Mouse (Mus musculus) limb, embryonic 15.5 days (tissue): Measurements from ENCODE around the gene She. TPM values are rescaled to one million over a fixed set of nuclear protein-coding genes. Genes with fewer than 3 reads are reported as not detected.

ENCODE experiments used
- ATAC-seq: fragments of 200-750 bp; cut with Nextera tagmentation; 2 replicates; pipeline ENCODE4 v1.8.0; 2017; ENCODE audit warnings: low read depth, moderate TSS enrichment; ENCODE audit not compliant: insufficient number of reproducible peaks, low FRiP score, low TSS enrichment
- H3K27ac ChIP-seq: fragments of 300-500 bp; sonication (generic); 2 replicates; pipeline ENCODE4 v1.5.1; 2015; ENCODE audit warnings: moderate library complexity, mild to moderate bottlenecking, inconsistent platforms
- H3K27me3 ChIP-seq: fragments of 300-500 bp; sonication (generic); 2 replicates; pipeline ENCODE4 v1.6.1; 2015; ENCODE audit warnings: inconsistent platforms
- H3K36me3 ChIP-seq: fragments of 300-500 bp; sonication (generic); 2 replicates; pipeline ENCODE4 v1.6.1; 2015; ENCODE audit warnings: inconsistent platforms
- H3K4me1 ChIP-seq: fragments of 300-500 bp; sonication (generic); 2 replicates; pipeline ENCODE4 v1.6.1; 2015; ENCODE audit warnings: inconsistent platforms
- H3K4me2 ChIP-seq: fragments of 300-500 bp; sonication (generic); 2 replicates; pipeline ENCODE4 v1.6.1; 2015; ENCODE audit warnings: mild to moderate bottlenecking, inconsistent platforms
- H3K4me3 ChIP-seq: fragments of 300-500 bp; sonication (generic); 2 replicates; pipeline ENCODE4 v1.5.1; 2015; ENCODE audit warnings: mild to moderate bottlenecking, inconsistent platforms
- H3K9ac ChIP-seq: fragments of 300-500 bp; sonication (generic); 2 replicates; pipeline ENCODE4 v1.6.1; 2015; ENCODE audit warnings: inconsistent platforms
- H3K9me3 ChIP-seq: fragments of 300-500 bp; sonication (generic); 2 replicates; pipeline ENCODE4 v1.6.1; 2016; ENCODE audit warnings: inconsistent platforms
- WGBS: fragments of 180-500 bp; shearing (Covaris S2); methylation state at CpG from one replicate; pipeline ENCODE4 v1.1.7; 2015; 5-methylcytosine and 5-hydroxymethylcytosine counted together
- polyA plus RNA-seq: library from polyadenylated mRNA; unstranded; fragments of >200 nt; fragmentation: Nextera tagmentation; extraction: Ambion mirVana; gene quantifications from 2 replicates; pipeline ENCODE4 v1.2.1, GENCODE M21; 2015

The She gene
- polyA plus RNA-seq, 1 experiment from 2014 or later, result 3.9 TPM

DNA sequence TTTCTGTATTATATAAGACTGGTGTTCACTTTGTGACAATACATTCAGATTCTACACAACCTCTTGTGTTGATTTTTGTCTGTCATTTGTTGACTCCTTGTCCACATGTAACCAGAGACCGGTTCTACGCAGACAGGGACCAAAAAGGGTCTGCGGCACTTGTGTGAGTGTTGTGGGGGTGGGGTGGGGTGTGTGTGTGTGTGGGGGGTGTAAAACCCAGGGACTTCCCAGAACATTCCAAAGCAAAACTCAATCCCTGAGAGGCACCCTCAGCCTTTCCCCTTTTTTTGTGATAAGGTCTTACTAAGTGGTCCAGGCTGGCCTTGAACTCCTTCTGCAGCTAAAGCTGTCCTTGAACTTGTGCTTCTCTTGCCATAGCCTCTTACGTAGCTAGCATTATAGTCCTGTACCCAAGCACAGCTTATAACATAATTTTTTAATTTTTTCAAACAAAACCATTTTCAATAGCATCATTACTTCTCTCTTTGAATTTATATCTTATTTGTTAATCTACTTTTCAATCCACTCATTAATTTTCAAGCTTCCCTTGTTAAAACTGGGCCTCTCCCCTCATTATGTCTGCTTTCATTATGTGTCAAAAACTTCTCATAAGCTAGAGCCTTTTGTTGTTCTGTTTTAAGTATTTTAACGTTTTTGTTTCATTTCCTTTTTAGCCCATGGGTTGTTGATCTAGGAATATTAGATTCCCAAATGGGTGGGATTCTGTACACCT, 30.2 kb upstream of the She start:
- 63% methylated on average over 5 of the region's 5 CpGs for WGBS
- Histone ChIP-seq H3K27me3 (no peaks in the 10 kb centered on the region), H3K27ac (no peak overlapping the region), H3K9ac (no peak overlapping the region), H3K36me3 (no peaks in the 10 kb centered on the region), H3K4me1 (peaks cover 4% of the 10 kb centered on the region), H3K9me3 (no peaks in the 10 kb centered on the region), H3K4me3 (no peak overlapping the region), H3K4me2 (no peak overlapping the region)
- no peak for ATAC-seq

DNA sequence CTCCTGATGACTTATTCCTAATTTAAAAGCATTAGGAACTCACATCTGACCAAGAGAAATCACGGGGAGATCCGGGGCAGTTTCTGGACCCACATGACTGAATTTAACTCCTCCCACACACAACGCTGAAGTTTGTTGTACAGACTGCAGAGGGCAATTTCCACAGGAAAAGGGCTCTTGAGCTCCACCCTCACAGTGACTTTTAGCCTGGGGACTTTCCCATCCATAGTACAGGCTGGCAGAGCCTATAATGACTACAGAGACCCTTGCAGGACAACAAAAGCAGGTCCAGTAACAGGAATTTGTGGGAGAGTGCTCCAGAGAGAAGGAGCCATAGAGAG, 29.7 kb upstream of the She start:
- no peak overlapping the region for H3K27ac ChIP-seq
- no peaks in the 10 kb centered on the region for H3K36me3 ChIP-seq
- no peak for ATAC-seq
- WGBS, result 10% methylated on average over 3 of the region's 3 CpGs
- no peak overlapping the region for H3K4me3 ChIP-seq
- H3K9me3 ChIP-seq, result no peaks in the 10 kb centered on the region
- H3K9ac ChIP-seq, result no peak overlapping the region
- H3K4me2 ChIP-seq, result no peak overlapping the region
- no peaks in the 10 kb centered on the region for H3K27me3 ChIP-seq
- H3K4me1 ChIP-seq, result peaks cover 4% of the 10 kb centered on the region

DNA sequence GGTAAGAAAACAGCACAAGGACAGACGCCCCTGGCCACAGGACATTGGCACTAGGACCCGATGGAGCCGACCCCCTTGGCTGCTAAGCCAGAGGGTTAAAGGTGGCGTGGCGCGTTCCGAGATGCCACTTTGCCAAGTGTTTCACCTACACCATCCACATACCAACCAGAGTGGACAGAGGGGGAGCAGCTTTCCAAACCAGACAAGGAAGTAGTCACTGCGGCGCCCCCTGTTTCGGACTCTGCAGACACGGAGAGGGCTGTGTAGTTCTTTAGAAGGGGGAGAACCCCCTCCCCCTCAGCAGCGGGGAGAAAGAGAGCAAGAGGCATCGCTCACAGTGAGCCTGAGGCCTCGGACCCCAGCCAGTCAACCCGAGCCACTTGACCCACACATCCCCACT, 28.3 kb upstream of the She start:
- H3K9ac ChIP-seq, result no peak overlapping the region
- no peaks in the 10 kb centered on the region for H3K9me3 ChIP-seq
- peaks cover 4% of the 10 kb centered on the region for H3K4me1 ChIP-seq
- no peak for ATAC-seq
- H3K27ac ChIP-seq, result no peak overlapping the region
- WGBS, result 78% methylated on average over 15 of the region's 15 CpGs
- H3K4me3 ChIP-seq, result no peak overlapping the region
- H3K27me3 ChIP-seq, result no peaks in the 10 kb centered on the region
- H3K4me2 ChIP-seq, result no peak overlapping the region
- H3K36me3 ChIP-seq, result no peaks in the 10 kb centered on the region

DNA sequence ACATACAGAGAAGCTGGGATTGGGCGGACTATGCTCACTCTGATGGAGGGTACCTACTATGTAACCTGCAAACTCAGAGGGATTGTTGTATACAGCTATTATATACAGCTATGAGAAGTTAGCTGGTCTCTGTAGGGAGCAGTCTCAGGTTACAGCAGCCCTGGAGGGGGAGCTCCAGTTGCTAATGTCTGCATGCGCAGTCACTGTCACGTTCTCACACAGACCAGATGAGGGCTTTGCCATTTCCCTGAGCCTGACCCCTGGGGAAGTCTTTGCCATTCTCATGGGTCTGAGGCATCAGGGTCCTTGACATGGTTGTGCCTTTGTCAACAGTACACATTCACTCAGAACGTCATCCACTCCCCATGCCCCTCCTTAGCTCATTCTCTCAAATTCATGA, 26.0 kb upstream of the She start:
- no peak for ATAC-seq
- 57% methylated on average over 4 of the region's 4 CpGs for WGBS
- H3K27me3 ChIP-seq, result no peaks in the 10 kb centered on the region
- no peak overlapping the region for H3K4me3 ChIP-seq
- H3K4me1 ChIP-seq, result no peaks in the 10 kb centered on the region
- no peak overlapping the region for H3K9ac ChIP-seq
- H3K4me2 ChIP-seq, result no peak overlapping the region
- H3K27ac ChIP-seq, result no peak overlapping the region
- no peaks in the 10 kb centered on the region for H3K36me3 ChIP-seq
- H3K9me3 ChIP-seq, result no peaks in the 10 kb centered on the region

DNA sequence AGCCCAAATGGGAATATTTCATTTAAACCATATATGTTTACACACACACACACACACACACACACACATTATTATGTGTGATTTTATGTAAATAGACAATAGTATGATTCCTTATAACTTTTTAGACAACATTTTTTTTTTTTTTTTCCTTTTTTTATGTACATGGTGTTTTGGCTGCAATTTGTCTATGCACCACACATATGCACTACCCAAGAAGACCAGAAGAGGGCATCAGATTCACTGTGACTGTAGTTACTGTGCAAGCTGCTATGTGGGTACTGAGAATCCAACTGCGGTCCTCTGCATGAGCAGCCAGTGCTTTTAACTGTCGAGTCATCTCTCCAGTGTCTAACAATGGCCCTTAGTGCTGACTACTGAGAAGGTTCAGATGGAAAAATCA, 24.4 kb upstream of the She start:
- H3K36me3 ChIP-seq, result no peaks in the 10 kb centered on the region
- no peak overlapping the region for H3K27ac ChIP-seq
- no peak overlapping the region for H3K9ac ChIP-seq
- no peak overlapping the region for H3K4me2 ChIP-seq
- no peak overlapping the region for H3K4me3 ChIP-seq
- H3K9me3 ChIP-seq, result no peaks in the 10 kb centered on the region
- H3K27me3 ChIP-seq, result no peaks in the 10 kb centered on the region
- 90% methylated on average over 2 of the region's 2 CpGs for WGBS
- no peak for ATAC-seq
- no peaks in the 10 kb centered on the region for H3K4me1 ChIP-seq

DNA sequence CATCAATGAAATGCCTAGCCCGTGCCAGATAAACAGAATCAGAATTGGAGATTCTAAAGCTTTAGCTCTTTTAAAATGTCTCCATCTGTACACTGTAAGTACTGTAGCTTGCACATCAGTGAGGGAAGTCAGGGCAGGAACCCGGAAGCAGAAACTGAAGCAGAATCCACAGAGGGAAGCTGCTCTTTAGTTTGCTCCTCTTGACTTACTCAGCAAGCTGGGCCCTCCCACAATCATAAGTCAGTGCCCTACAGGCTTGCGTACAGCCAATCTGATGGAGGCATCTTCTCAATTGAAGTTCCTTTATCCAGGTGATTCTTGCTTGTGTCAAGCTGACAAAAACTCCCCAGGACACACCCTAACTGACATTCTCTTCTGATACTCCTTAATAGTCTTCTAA, 24.0 kb upstream of the She start:
- no peaks in the 10 kb centered on the region for H3K36me3 ChIP-seq
- no peaks in the 10 kb centered on the region for H3K9me3 ChIP-seq
- H3K4me2 ChIP-seq, result no peak overlapping the region
- no peaks in the 10 kb centered on the region for H3K27me3 ChIP-seq
- no peak overlapping the region for H3K4me3 ChIP-seq
- no peak for ATAC-seq
- H3K9ac ChIP-seq, result no peak overlapping the region
- H3K4me1 ChIP-seq, result no peaks in the 10 kb centered on the region
- H3K27ac ChIP-seq, result no peak overlapping the region
- WGBS, result 92% methylated on average over 3 of the region's 3 CpGs

DNA sequence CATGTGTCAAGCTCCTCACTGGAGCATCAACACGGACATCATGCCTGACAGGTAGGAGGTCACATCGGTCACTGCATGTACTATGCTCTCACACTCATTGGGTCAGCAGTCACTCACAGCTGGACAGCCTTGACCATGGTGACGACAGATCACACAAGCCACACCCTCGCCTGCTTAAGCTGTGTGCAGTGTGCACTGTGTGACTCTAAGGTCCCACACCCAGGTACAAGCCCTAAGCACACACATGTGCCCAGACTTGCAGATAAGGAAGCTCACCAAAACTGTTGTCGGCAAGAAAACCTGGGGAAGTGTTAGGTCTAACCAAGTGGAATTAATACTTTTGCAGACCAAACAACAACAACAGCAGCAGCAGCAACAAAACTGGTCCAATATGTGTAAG, 23.3 kb upstream of the She start:
- H3K9me3 ChIP-seq, result no peaks in the 10 kb centered on the region
- H3K4me3 ChIP-seq, result no peak overlapping the region
- no peaks in the 10 kb centered on the region for H3K4me1 ChIP-seq
- ATAC-seq, result no peak
- H3K4me2 ChIP-seq, result no peak overlapping the region
- no peaks in the 10 kb centered on the region for H3K36me3 ChIP-seq
- 68% methylated on average over 5 of the region's 5 CpGs for WGBS
- H3K27me3 ChIP-seq, result no peaks in the 10 kb centered on the region; the same call in 1 of the 2 replicates
- no peak overlapping the region for H3K9ac ChIP-seq
- H3K27ac ChIP-seq, result no peak overlapping the region

DNA sequence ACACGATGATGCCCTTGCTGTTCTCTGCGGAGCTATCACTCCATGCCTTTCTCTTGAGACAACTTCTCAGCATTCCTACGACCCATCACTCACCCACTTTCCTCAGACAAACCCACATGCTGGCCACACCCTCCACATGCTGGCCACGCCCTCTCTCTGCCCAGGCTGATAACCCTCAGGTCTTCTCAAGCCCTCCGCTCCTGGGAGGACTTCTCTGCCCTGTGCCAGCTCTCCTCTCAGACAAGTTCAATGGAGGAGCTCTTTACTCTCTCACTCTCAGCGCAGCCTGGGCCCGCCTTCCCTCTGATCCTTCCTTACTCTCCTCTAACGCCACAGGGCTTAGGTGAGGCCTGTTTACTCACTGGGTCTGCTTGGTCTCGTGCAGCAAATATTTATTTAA, 22.5 kb upstream of the She start:
- Histone ChIP-seq H3K27ac (no peak overlapping the region), H3K4me2 (no peak overlapping the region)
- WGBS, result 41% methylated on average over 9 of the region's 9 CpGs

DNA sequence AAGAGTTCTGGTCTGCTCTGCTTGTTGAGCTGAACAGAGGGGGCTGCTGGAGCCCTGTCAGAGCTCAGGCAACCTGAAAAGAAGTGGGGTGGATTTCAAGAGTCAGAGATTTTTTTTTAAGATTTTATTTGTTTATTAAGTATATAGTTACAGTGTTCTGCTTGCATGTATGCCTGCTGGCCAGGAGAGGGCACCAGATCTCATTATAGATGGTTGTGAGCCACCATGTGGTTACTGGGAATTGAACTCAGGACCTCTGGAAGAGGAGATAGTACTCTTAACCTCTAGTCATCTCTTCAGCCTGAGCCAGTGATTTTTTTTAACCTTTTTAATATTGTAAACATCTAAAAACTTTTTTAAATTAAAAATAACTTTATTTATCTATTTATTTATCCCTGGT, 20.3 kb upstream of the She start:
- Histone ChIP-seq H3K27me3 (peaks cover 4% of the 10 kb centered on the region; the same call in 1 of the 2 replicates), H3K4me2 (no peak overlapping the region), H3K27ac (no peak overlapping the region), H3K36me3 (no peaks in the 10 kb centered on the region), H3K9me3 (no peaks in the 10 kb centered on the region), H3K4me1 (no peaks in the 10 kb centered on the region), H3K4me3 (no peak overlapping the region), H3K9ac (no peak overlapping the region)
- no peak for ATAC-seq

More for the DNA sequence above, 22.5 kb upstream of the She start:
- no peaks in the 10 kb centered on the region for H3K9me3 ChIP-seq
- peaks cover 4% of the 10 kb centered on the region; the same call in 1 of the 2 replicates for H3K27me3 ChIP-seq
- H3K9ac ChIP-seq, result no peak overlapping the region
- H3K36me3 ChIP-seq, result no peaks in the 10 kb centered on the region
- no peak for ATAC-seq
- H3K4me1 ChIP-seq, result no peaks in the 10 kb centered on the region
- no peak overlapping the region for H3K4me3 ChIP-seq

DNA sequence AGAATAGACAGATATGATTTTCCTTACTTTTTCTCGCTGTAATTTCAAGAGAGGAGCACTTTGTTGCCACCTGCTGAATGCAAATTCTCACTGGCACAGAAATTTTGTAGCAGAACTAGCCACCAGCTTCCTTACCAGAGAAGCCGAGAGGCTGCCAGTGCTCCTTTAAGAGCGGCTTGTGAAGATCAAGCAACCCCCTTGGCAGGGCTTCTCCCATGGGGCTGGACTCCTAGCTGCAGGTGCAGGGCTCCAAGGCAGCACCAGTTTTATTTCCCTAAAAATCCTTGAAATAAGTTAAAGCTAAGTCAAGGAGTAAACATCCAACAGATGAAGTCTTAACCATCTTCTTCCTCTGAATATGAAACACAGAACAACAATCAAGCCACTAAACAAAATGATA, 19.0 kb upstream of the She start:
- WGBS, result 67% methylated on average over 3 of the region's 3 CpGs
- H3K27me3 ChIP-seq, result peaks cover 4% of the 10 kb centered on the region; the same call in 1 of the 2 replicates
- ATAC-seq, result no peak
- no peak overlapping the region for H3K9ac ChIP-seq
- no peaks in the 10 kb centered on the region for H3K9me3 ChIP-seq
- no peak overlapping the region for H3K27ac ChIP-seq
- H3K4me2 ChIP-seq, result no peak overlapping the region
- H3K36me3 ChIP-seq, result no peaks in the 10 kb centered on the region
- H3K4me3 ChIP-seq, result no peak overlapping the region
- H3K4me1 ChIP-seq, result no peaks in the 10 kb centered on the region

DNA sequence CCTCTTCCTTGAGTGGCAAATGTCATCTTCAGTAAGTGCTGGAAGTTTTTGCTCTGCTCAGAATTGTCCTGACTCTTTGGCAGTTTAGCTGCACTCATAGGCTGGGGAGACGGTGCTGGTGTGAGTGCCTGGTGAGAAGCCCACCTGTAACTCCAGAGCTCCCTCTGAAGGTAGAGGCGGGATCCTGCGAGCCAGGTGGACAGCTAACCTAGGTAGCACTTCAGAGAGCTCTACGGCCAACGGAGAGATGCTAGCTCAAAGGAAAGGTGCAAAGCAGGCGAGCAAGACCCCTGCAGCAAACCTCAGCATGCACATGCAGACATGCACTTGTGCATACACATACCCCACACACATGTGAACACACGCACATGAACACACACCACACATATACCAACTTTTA, 17.1 kb upstream of the She start:
- Histone ChIP-seq H3K4me1 (no peaks in the 10 kb centered on the region), H3K9ac (no peak overlapping the region), H3K9me3 (no peaks in the 10 kb centered on the region), H3K36me3 (no peaks in the 10 kb centered on the region), H3K27me3 (peaks cover 6% of the 10 kb centered on the region; the same call in 1 of the 2 replicates), H3K27ac (no peak overlapping the region), H3K4me3 (no peak overlapping the region), H3K4me2 (no peak overlapping the region)
- ATAC-seq, result no peak
- WGBS, result 76% methylated on average over 7 of the region's 7 CpGs

DNA sequence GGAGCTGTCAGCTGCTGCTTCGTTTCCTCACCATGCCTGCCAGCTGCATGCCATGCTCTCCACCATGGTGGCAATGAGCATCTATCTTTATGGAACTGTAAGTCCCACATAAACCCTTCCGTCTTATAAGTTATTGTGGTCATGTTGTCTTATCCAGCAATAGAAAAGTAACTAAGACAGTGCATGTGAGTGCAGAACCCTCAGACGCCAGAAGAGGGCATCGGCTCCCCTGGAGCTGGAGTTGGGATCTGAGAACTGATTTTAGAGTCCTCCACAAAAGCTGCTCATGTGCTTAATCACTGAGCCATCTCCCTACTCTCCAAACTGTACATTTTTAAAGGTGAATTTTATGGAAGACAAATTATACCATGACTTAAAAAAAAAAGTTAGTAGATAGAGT, 14.1 kb upstream of the She start:
- 58% methylated on average over 4 of the region's 4 CpGs for WGBS
- Histone ChIP-seq H3K4me3 (no peak overlapping the region), H3K27ac (no peak overlapping the region), H3K9ac (no peak overlapping the region), H3K4me2 (no peak overlapping the region), H3K27me3 (peaks cover 12% of the 10 kb centered on the region; the same call in 1 of the 2 replicates), H3K4me1 (no peaks in the 10 kb centered on the region), H3K9me3 (no peaks in the 10 kb centered on the region), H3K36me3 (no peaks in the 10 kb centered on the region)
- no peak for ATAC-seq

DNA sequence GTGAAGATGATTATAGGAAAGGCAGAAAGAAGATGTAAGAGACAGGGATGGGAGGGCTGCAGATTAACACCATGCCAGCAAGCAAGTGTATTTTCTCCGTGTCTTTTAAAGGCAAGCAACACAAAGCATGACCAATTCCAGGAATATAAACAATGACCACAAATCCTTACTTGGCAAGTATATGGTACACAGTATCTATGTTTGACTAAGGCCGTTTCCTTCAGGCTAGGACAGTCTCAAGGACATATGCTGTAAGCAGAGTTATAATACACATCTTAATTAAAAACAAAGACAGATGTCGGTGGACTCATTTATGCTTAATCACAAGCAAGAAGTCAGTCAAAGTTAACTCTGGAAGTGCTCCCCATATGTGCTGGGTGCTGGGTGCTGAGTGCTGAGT, 12.6 kb upstream of the She start:
- ATAC-seq, result no peak
- no peaks in the 10 kb centered on the region for H3K36me3 ChIP-seq
- no peaks in the 10 kb centered on the region for H3K4me1 ChIP-seq
- H3K9ac ChIP-seq, result no peak overlapping the region
- no peak overlapping the region for H3K4me2 ChIP-seq
- no peaks in the 10 kb centered on the region for H3K9me3 ChIP-seq
- H3K27me3 ChIP-seq, result 0 out of 2 replicates have a peak, but pooled peaks cover 8% of the 10 kb centered on the region
- 67% methylated on average over 3 of the region's 3 CpGs for WGBS
- H3K4me3 ChIP-seq, result no peak overlapping the region
- no peak overlapping the region for H3K27ac ChIP-seq
